Mouse (Mus musculus): Measurements from ENCODE around the gene Hipk2.

Hipk2 gene

DNA sequence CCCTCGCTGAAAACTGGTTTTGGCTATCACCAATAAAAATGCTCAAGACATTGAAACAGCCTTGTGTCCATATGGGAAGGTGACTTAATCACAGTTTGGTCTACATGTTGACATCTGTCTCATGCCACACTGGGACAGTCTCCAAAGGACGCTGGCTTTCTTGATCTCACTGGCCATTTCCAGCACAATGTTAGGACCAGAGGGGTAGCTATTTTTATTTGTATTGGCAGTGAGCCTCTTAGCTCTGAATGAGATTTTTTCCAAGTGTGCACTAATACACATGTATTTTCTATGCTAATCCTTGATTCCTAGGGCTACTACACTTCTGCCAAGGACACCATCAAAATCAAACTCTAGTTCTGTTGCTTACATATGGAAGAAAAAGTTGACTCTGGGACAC is 120.8 kb downstream of the Hipk2 start:
- DNase-seq (ENCODE audit: low read depth), result no peak

DNA sequence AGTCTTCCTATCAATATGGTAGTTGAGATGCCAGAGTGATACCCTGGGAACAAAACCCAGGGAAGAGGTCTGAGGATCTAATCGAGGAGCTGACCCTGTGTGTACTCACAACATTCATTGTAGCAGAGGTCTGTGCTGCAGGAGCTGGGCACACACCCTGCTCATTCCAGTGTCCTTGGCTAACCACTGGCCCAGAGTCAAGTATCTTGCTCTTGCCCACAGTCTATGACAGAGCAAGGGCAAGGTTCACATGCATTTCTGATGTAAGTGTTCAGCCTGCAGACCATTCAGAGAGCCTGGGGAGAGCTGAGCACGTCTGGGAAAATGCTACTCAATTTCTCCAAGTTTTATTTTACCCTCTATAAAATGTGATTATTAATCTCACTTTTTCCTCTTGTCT is 122.2 kb downstream of the Hipk2 start:
- no peak for DNase-seq (ENCODE audit: low read depth)

DNA sequence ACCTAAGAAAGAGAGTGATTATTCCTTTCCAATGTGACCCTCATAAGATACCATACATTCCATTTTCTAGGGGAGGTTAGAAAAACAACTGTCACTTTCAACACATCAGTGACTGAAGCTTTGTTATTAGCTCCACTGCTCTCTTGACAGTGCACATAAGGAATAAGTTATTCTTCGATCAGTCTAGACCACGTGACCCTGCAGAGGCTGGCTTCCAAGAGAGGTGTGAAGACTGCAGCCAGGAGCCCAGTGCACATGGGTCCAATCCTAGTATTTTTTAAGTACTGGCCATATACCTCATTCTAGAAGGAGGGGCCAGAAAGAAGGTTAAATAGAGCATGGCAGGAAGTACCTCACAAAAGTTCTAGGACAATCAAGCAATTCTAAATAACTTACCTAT is 122.9 kb downstream of the Hipk2 start:
- DNase-seq (ENCODE audit: low read depth), result no peak

DNA sequence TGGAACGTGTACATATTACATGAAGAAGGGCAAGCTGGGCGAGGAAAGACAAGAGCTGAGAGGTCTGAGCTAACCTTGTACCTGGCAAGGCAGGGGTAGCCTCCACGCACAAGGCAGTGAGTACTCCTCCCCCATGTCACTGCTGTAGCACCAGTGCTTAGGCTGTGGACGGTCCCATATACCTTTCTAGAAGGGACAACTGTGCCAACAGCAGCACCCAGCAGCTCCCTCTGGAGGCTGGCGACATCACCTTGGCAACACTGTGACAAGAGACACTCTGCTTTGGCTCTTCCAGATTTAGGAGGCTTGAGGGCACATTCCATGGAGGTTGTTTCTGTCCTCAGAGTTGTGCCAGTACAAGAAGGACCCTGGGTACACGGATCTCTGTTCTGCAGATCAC is 123.5 kb downstream of the Hipk2 start:
- DNase-seq (ENCODE audit: low read depth), result no peak

DNA sequence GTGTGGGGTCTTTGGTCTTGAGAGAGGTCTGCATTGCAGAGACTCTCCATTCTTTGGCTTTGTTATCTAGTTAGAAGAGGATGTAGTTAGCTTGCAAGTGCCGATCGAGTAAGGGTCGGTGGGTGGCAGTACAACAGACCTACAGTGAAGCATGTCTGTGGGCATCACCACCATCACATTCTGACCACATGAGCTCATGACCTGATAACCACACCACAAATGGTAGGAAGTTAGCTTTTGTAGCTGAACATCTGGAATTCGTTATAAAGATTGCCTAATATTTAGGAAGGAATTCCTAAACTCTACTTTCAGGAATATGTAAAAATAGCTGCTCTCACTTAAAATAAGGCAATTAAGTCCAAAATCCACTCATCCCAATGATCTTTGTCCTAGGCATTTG is 127.9 kb downstream of the Hipk2 start:
- no peak for DNase-seq (ENCODE audit: low read depth)

DNA sequence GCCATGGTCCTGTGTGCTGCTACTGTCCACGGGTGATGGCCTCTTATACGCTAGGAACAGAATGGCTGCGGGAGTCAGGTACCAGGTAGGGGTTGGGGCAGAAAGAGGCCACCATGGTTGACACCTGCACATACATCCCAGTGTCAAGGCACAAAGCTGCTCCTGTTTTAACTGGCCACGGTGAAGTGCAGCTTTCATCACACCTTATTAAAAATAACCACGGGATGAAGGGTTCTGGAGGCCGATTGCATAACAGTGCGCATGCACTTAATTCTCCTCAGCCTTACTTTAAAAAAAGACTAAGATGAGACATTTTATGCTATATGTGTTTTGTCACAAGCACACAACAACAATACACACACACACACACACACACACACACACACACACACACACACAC is 132.6 kb downstream of the Hipk2 start:
- no peak for DNase-seq (ENCODE audit: low read depth)

DNA sequence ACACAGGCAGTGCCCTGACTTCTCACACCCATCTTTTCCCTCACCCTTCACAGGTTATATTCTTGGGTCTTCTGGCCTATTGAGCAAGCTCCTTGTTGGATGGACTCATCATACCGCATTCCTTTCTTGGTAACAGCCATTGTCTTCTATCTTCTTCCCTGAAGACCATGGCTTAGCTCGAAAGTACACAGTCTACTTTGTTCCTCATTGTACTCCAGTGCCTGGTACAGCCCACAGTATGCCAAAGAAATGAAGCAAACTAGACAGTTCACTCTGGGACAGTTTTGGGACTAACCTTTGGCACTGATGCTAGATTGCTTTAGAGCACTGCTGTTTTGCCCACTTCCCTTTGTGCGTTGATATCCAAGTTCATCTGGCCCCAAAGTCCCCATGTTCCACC is 133.5 kb downstream of the Hipk2 start:
- DNase-seq (ENCODE audit: low read depth), result no peak

DNA sequence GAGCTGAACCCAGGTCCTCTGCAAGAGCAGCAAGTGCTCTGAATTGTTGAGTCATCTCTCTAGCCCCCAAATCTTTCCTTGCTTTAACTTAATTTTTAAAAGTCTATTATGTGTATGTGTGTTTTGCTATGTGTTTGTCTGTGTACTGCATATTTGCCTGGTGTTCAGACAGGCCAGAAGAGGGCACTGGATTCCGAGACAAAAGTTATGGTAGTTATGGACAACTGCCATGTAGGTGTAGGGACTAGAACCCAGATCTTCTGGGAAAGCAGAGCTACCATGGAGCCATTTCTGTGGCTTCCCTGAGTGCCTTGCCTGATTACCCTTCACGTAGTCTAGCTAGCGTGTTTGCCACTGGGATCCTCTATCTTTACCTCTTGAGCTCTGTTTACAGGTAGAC is 134.9 kb downstream of the Hipk2 start:
- DNase-seq (ENCODE audit: low read depth), result no peak

DNA sequence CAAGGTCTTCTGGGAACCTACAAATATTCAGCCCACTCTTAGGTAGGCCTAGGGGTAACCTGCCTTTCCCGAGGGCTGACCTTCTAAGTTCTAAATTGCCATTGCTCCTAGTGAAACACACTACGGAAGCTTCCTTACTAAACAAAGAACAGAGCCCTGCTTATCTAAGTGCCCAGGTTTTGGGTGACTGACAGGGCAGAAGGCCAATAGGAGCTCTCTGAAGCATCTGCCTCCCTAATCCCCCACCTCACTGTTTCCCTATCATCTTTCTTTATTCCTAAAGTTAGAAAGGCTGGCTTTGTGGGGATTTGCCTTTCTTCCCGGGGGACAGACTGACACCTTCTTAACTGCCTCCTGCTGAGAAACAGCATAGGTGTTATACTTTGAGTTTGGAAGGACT is 136.7 kb downstream of the Hipk2 start:
- peak; percentile 51 for DNase-seq (ENCODE audit: low read depth)

DNA sequence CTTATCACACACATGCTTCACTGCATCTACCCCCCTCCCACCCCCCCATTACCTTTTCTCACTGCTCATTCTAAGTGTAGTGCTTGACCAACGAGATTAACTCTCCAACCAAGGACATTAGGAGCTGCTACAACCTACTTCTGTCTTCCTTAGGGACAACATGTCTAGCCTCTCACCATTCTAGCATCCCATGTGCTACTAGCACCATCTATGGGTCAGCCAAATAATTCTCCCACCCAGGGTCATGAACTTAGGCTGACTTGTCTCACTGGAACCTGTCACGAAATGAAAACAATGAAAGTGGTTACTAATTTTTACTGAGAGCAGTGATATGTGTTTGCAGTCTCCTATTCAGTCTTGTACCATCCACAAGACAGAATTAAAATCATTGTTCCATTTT is 138.2 kb downstream of the Hipk2 start:
- no peak for DNase-seq (ENCODE audit: low read depth)

DNA sequence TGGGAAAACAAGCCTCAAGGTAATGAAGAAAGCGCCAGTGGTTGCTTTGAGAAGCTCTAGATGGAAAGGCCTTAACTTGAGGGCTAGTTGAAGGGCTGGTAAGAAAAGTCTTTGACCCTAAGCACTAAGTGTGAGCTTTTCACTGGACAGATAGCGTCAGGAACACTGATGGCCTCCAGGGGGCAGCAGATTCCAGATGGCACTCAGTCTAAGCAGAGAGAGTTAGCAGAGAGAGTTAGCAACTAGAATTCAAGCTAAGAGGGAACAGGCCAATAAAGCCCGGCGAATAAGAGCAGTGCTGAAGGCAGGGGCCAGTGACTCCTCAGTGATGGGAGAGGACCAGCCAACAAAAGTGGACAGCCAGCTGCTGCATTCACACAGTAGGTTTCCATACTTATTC is 139.7 kb downstream of the Hipk2 start:
- peak; percentile 67 for DNase-seq (ENCODE audit: low read depth)

DNA sequence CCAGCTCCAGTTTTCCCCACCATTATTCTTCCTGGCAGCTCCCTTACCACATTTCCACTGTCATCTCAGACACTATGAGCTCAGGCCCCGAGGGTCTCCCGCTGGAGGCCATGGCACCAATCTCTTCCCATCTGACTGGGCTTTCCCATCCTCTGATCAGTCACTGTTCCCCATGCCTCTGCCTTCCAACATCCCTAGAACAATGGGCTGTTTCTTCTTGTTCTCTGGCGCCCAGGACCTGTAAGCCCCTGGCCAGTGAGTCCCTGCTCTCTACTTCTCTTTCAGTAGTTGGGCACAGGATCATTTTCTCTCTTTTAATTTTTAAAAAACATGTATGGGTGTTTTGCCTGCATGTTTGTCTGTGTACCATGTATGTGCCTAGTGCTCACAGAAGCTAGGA is 143.3 kb downstream of the Hipk2 start:
- no peak for DNase-seq (ENCODE audit: low read depth)

DNA sequence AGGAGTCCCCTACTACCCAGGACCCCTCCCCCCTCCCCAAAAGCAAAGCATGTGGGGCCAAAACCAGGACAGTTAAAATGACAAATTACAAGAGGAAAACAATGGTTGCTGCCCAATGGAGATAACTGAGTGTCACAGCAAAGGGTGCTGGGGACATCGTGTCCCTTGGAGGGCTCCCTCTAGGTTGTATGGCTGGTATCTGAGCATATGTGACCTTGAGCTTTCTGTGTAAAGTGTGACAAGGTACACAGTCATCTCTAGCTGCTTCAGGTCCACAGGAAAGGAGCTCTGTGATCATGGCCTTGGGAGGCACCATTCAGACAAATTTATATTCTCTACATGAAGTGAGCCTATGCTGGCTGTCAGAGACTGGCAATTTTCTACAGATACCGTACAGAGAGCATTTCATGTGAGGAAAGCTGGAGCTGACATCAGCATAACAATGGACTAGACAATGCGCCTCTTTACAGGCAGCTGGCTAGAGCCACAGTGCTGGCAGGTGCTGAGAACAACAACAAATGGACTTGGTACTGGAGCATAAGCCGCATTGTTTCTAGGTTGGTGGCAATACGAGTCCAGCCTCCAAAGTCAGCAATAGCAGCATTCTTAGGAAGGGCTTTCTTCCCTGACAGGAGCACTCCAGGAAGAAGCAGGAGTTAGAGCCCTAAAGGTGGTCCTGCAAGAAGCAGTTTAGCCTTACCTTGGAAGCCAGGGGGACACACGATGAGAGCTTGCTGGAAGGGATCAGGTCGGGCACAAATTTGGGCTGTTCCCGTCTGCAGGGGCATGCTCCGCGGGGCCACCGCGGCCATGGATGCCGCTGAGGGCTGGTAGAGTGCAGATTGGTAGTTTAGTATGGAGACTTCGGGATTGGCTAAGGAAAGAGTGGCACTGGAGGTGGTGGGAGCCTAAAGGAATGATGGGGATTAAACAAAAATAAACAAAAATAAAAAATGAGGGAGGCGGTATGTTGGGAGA is 145.5 kb downstream of the Hipk2 start:
- DNase-seq (ENCODE audit: low read depth), result no peak

DNA sequence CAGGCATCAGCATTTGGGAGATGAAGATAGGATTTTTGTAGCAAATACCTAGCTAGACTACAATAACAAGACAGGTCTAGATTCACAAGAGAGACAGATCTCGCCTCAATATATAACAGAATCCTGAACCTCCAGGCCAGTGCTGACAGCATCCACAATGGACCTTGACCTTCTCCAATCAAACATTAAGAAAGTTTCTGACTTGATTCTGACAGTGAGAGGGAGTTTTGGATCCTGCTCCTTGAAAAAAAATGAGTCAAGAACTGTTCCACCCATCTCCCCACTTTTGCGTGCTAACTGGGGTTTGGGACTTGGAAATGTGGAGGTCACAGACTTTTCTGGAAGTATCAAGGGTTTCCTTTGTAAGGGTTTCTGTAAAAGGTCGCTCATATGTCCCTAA is 150.4 kb downstream of the Hipk2 start:
- DNase-seq (ENCODE audit: low read depth), result no peak

DNA sequence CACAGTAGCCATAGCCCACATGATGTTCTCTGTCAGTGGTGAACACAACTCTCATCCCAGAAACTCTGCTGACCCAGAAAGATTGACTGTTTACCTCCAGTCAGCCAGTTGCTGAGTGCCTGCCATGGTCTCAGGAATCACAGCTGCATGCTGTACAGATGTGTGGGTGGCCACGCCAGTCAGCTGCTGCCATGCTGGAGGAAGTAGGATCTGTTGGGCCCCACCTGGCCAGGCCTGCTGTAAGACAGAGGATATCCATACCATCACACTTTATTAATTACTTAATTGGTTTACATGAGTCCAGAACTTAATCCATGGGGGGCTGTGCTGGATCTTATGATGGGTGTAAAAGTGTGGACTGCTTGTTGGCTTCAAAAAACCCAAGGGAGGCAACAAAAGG is 154.6 kb downstream of the Hipk2 start:
- no peak for DNase-seq (ENCODE audit: low read depth)

DNA sequence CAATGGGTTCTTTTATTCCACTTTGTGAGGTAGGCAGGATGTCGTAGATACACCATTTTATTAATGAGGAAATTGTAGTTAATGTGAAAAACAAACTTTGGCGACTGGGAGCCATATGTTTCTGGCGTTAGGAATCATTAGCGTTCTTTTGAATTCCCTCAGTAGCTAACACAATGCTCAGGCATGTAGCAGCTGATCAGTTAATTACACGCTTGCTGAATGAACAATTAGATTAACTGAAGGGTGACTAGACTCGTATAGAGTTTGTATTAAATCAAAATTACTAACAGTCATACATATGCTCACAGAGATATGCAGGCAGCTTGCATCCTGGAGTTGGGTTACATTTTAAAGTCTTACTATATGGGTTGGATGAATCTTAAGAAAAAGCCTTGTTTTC is 156.7 kb downstream of the Hipk2 start:
- DNase-seq (ENCODE audit: low read depth), result no peak

DNA sequence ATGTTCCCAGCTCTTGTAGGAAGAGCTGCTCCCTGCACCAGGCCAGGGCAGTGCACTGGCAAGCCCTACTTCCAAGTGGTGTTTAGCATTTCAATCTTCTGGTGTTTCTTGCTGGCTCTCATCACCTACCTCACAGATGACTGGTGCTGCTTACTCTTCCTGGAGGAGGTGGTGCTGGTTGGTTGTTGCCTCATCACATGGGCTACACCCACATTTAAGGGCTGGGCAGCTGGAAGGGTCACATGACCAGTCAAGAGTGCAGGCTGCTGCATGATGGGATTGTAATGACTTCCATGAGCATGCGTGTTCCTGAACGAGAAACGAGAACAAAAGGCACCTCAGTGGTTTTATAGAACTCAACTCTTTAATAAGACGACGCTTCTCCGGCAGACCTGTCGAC is 157.3 kb downstream of the Hipk2 start:
- DNase-seq (ENCODE audit: low read depth), result no peak

DNA sequence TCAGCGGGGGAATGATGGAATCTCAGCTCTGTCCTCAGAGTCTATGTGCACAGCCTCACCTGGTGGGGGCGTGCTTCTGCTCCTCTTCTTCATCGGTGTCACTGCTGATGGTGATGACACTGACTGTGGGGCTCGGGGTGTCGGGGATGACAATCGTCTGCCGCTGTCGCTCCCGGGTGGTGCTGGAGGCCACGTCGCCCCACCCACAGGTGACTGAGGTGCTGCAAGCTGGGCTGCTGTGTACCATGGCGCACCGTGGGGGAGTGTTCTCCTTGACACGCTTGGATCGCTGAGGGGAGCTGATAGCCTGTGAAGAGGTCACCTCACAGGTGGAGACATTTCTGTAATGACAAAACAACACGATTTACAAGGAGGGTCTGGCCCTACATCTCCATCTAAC is 160.1 kb downstream of the Hipk2 start:
- DNase-seq (ENCODE audit: low read depth), result no peak

DNA sequence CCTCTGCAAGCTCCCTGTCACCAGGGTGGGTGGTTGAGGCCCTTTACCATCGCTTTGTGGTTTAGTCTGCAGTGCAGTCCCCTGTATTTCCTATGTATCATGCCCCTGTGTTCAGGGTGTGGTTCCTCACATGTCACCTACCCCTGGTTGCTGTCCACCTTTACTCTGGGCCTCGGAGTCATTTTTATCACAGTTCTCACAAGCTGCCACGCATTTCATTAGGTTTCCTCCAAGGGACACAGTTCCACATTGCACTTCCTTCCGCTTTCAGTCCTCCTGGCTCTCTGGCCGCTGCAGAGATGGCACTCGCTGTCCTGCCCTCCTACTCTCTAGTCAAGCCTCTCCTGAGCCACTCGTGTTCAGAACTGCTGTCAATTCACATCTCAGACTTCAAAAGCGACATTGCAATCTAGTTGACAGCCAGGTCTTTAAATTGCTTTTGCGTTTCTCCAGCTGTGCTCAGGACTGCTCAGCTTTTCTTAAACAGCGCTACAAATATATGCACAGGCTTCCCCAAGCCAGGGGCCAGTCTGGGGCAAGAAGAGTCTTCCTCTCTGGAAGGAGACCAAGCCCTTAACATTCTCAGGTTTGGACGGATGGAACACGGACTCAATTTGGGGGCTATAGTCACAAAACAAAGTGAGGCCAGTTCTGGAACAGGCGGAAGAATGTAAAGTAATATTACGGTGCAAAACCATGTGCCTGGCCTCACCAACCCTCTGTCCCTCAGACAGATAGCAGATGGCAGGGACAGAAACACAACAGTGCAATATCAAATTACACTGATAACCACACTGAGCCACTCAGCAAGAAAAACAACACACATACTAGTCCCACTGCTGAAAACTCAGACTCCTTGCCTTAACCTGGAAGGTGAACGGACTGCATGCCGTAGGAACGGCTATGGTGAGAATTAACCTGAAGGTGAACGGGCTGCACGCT is 161.7 kb downstream of the Hipk2 start:
- DNase-seq (ENCODE audit: low read depth), result no peak

DNA sequence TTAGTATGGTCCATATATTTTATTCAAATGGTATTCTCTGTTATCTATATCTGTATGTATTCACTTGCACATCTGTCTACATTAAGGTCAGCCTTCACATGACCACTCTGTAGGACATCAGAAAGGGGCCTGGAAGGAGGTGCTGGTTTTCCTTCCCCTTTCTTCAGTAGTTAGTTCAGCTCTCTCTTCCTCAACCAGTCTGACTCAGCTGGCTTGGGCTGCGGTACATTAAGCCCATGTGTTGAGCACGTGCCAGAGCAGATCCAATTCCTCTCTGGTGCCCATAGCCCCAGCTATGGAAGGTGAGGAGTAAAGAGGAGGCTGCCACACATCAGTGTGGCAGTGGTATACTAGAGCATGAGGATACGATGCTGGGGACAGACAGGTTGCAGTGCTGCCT is 165.5 kb downstream of the Hipk2 start:
- no peak for DNase-seq (ENCODE audit: low read depth)

DNA sequence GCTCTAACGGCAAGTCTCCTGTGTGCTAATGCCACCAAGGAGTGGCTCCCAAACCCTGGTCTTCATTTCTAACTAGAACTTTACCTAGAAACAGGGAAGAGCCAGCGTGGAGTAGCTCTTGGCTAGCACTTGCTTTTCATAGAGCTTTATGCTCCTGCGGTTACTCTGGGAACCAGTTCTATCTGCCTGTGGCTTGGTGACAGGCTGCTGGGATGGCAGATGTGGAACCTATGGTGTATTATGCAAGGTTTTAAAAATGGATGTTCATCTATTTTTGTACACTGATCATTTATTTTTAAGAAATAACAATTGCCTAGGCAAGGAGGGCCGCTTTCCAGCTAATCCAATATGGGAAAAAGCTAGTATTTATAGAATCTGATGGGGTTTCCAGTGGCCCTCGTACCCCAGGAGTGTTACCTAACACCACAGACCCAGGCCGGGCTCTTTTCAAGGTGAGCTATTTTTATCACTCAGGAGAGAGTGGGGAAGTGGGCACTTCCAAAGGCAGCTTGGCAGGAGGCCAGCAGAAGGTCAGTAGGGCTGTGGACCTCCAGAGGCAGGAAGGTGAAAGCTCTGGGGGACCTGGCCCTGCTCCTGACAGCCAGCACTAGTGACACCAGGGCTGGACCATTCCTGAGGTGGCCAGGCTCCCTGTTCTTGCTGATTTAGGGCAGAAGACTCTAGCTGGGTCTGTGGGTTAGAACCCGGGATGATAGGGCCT is 171.5 kb downstream of the Hipk2 start:
- DNase-seq (ENCODE audit: low read depth), result no peak

DNA sequence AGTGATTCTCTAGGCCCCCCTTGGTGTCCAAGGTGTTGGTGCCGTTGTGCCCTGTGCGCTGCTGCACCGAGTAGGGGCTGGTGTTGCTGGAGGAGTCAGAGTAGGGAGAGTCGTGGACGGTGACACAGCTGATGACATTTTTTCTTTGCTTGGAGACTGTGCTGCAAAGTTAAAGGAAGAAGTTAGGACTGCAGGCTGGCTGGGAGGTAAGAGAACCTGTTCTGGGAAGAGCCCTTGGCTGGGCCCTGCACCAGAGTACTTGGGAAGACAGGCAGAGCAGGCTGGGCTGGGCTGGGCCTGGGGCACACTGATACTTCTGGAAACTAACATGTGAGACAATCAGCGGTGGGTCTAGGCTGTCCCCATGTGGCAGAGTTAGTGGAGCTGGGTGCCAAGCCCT is 172.4 kb downstream of the Hipk2 start:
- DNase-seq (ENCODE audit: low read depth), result no peak

Measured in c-Kit-positive CD71-positive TER-119-negative erythroid progenitor cells, embryonic 14.5 days (primary cell).